Mouse (Mus musculus): Measurements from ENCODE around the gene Zfp931. TPM values are rescaled to one million over a fixed set of nuclear protein-coding genes. Genes with fewer than 3 reads are reported as not detected.
"Not testable (repeated sequence)": the region's sequence is repeated elsewhere in the genome, so short reads cannot be mapped to it uniquely, and the experiment has no call there.

The Zfp931 gene
- polyA plus RNA-seq (2016; fragmentation: Nextera tagmentation; extraction: Ambion mirVana): 20.4 and 20.8 TPM in 2 replicates

GRCm38 (mm10) chr2:178078166-178078717 lies at the start of gene Zfp931:
Gene Zfp931 (minus strand): TSS chr2:178078476.
- 0% methylated on average over 7 of the region's 14 CpGs for WGBS
- peak within 1 kb of the TSS; percentile 45; the same call in 1 of the 2 replicates for H3K9ac ChIP-seq
- H3K27ac ChIP-seq; H3K36me3 ChIP-seq; ATAC-seq (ENCODE audit: insufficient number of reproducible peaks, insufficient read depth, low FRiP score, low TSS enrichment); H3K27me3 ChIP-seq; H3K4me1 ChIP-seq; H3K9me3 ChIP-seq: not testable (repeated sequence)
- H3K4me3 ChIP-seq: peak within 1 kb of the TSS; percentile 46
- peak within 1 kb of the TSS; percentile 48 for H3K4me2 ChIP-seq (replicated peaks)

- Histone ChIP-seq H3K4me1 (peaks cover 21% of the 10 kb centered on the region), H3K4me3 (no peak overlapping the region), H3K27me3 (no peaks in the 10 kb centered on the region), H3K27ac (no peak overlapping the region), H3K9me3 (no peaks in the 10 kb centered on the region), H3K9ac (no peak overlapping the region), H3K36me3 (no peaks in the 10 kb centered on the region), H3K4me2 (replicated peaks) (no peak overlapping the region)
- WGBS: 91% methylated on average over 7 of the region's 7 CpGs
- no peak for ATAC-seq (ENCODE audit: insufficient number of reproducible peaks, insufficient read depth, low FRiP score, low TSS enrichment)
Measured at GRCm38 (mm10) chr2:178126041-178126820, 48.0 kb upstream of the Zfp931 start.

GRCm38 (mm10) chr2:178125427-178125826 lies 47.2 kb upstream of the Zfp931 start:
- Histone ChIP-seq H3K9me3 (no peaks in the 10 kb centered on the region), H3K27ac (no peak overlapping the region), H3K9ac (no peak overlapping the region), H3K4me1 (peaks cover 23% of the 10 kb centered on the region), H3K27me3 (peaks cover 2% of the 10 kb centered on the region; the same call in 1 of the 2 replicates), H3K4me2 (replicated peaks) (no peak overlapping the region), H3K4me3 (no peak overlapping the region), H3K36me3 (no peaks in the 10 kb centered on the region)
- 61% methylated on average over 8 of the region's 8 CpGs for WGBS
- ATAC-seq (ENCODE audit: insufficient number of reproducible peaks, insufficient read depth, low FRiP score, low TSS enrichment): no peak

- Histone ChIP-seq H3K4me1 (peaks cover 27% of the 10 kb centered on the region), H3K4me3 (no peak overlapping the region), H3K27me3 (peaks cover 20% of the 10 kb centered on the region), H3K36me3 (no peaks in the 10 kb centered on the region), H3K27ac (no peak overlapping the region), H3K9me3 (no peaks in the 10 kb centered on the region), H3K9ac (no peak overlapping the region), H3K4me2 (replicated peaks) (no peak overlapping the region)
- 75% methylated on average over 15 of the region's 15 CpGs for WGBS
- ATAC-seq (ENCODE audit: insufficient number of reproducible peaks, insufficient read depth, low FRiP score, low TSS enrichment): no peak
Measured at GRCm38 (mm10) chr2:178123466-178123865, 45.2 kb upstream of the Zfp931 start.

- ATAC-seq (ENCODE audit: insufficient number of reproducible peaks, insufficient read depth, low FRiP score, low TSS enrichment): peak; percentile 36; the same call in 1 of the 2 replicates
- H3K4me2 ChIP-seq (replicated peaks): no peak overlapping the region
- no peaks in the 10 kb centered on the region for H3K36me3 ChIP-seq
- no peak overlapping the region for H3K4me3 ChIP-seq
- WGBS: 19% methylated on average over 4 of the region's 4 CpGs
- H3K27ac ChIP-seq: 0 out of 2 replicates have a peak overlapping the region, but pooled peaks have one; percentile 23
- H3K27me3 ChIP-seq: peaks cover 25% of the 10 kb centered on the region
- H3K9ac ChIP-seq: no peak overlapping the region
- no peaks in the 10 kb centered on the region for H3K9me3 ChIP-seq
- peaks cover 27% of the 10 kb centered on the region for H3K4me1 ChIP-seq
Measured at GRCm38 (mm10) chr2:178121946-178122665, 43.8 kb upstream of the Zfp931 start.

- peak overlapping the region; percentile 11; the same call in 1 of the 2 replicates for H3K27ac ChIP-seq
- H3K4me2 ChIP-seq (replicated peaks): no peak overlapping the region
- H3K9me3 ChIP-seq: no peaks in the 10 kb centered on the region
- H3K27me3 ChIP-seq: peaks cover 25% of the 10 kb centered on the region
- WGBS: 6% methylated on average over 2 of the region's 2 CpGs
- H3K4me1 ChIP-seq: peaks cover 27% of the 10 kb centered on the region
- H3K4me3 ChIP-seq: no peak overlapping the region
- H3K9ac ChIP-seq: no peak overlapping the region
- ATAC-seq (ENCODE audit: insufficient number of reproducible peaks, insufficient read depth, low FRiP score, low TSS enrichment): no peak
- H3K36me3 ChIP-seq: no peaks in the 10 kb centered on the region
Measured at GRCm38 (mm10) chr2:178121375-178121688, 43.1 kb upstream of the Zfp931 start.

GRCm38 (mm10) chr2:178120651-178121374 lies 42.5 kb upstream of the Zfp931 start:
- Histone ChIP-seq H3K4me3 (no peak overlapping the region), H3K9me3 (no peaks in the 10 kb centered on the region), H3K27me3 (peaks cover 25% of the 10 kb centered on the region), H3K27ac (no peak overlapping the region), H3K4me1 (peaks cover 27% of the 10 kb centered on the region), H3K36me3 (no peaks in the 10 kb centered on the region), H3K4me2 (replicated peaks) (no peak overlapping the region), H3K9ac (no peak overlapping the region)
- 94% methylated on average over 8 of the region's 8 CpGs for WGBS
- ATAC-seq (ENCODE audit: insufficient number of reproducible peaks, insufficient read depth, low FRiP score, low TSS enrichment): no peak

GRCm38 (mm10) chr2:178120356-178120645 lies 42.0 kb upstream of the Zfp931 start:
- ATAC-seq (ENCODE audit: insufficient number of reproducible peaks, insufficient read depth, low FRiP score, low TSS enrichment): no peak
- Histone ChIP-seq H3K27me3 (peaks cover 25% of the 10 kb centered on the region), H3K9me3 (no peaks in the 10 kb centered on the region), H3K9ac (no peak overlapping the region), H3K27ac (no peak overlapping the region), H3K4me1 (peaks cover 27% of the 10 kb centered on the region), H3K4me3 (no peak overlapping the region), H3K36me3 (no peaks in the 10 kb centered on the region), H3K4me2 (replicated peaks) (no peak overlapping the region)

- Histone ChIP-seq H3K9me3 (no peaks in the 10 kb centered on the region), H3K27me3 (peaks cover 25% of the 10 kb centered on the region), H3K9ac (no peak overlapping the region), H3K36me3 (no peaks in the 10 kb centered on the region), H3K4me3 (peak overlapping the region; percentile 45), H3K4me2 (replicated peaks) (peak overlapping the region; percentile 90), H3K4me1 (peaks cover 27% of the 10 kb centered on the region), H3K27ac (no peak overlapping the region)
- ATAC-seq (ENCODE audit: insufficient number of reproducible peaks, insufficient read depth, low FRiP score, low TSS enrichment): no peak
- WGBS: 20% methylated on average over 19 of the region's 19 CpGs
Measured at GRCm38 (mm10) chr2:178119561-178120355, 41.5 kb upstream of the Zfp931 start.

- Histone ChIP-seq H3K27ac (no peak within 1 kb of the TSS), H3K4me3 (peak within 1 kb of the TSS; percentile 45), H3K4me2 (replicated peaks) (peak within 1 kb of the TSS; percentile 90), H3K4me1 (peaks cover 27% of the 10 kb centered on the region), H3K9me3 (no peaks in the 10 kb centered on the region), H3K27me3 (peaks cover 25% of the 10 kb centered on the region), H3K36me3 (no peaks in the 10 kb centered on the region), H3K9ac (peak within 1 kb of the TSS; percentile 50)
- WGBS: under 1% methylated on average over 45 of the region's 45 CpGs
- peak; percentile 53; the same call in 1 of the 2 replicates for ATAC-seq (ENCODE audit: insufficient number of reproducible peaks, insufficient read depth, low FRiP score, low TSS enrichment)
Measured at GRCm38 (mm10) chr2:178118801-178119560, 40.7 kb upstream of the Zfp931 start, which contains the start of gene Phactr3. Gene Phactr3 (plus strand): TSS chr2:178118975.
